Mouse (Mus musculus): ENCODE results near the gene Ap5b1.

GRCm38 (mm10) chr19:5561252-5561790, 6.5 kb upstream of the Ap5b1 start:
- TF ChIP-seq CTCF (conservative IDR thresholded peaks at IDR 0.05; ENCODE audit: low read length) (no peak), NANOG (IDR thresholded peaks at IDR 0.05; ENCODE audit: borderline replicate concordance, low read length) (no peak)
